In the genomic region with DNA sequence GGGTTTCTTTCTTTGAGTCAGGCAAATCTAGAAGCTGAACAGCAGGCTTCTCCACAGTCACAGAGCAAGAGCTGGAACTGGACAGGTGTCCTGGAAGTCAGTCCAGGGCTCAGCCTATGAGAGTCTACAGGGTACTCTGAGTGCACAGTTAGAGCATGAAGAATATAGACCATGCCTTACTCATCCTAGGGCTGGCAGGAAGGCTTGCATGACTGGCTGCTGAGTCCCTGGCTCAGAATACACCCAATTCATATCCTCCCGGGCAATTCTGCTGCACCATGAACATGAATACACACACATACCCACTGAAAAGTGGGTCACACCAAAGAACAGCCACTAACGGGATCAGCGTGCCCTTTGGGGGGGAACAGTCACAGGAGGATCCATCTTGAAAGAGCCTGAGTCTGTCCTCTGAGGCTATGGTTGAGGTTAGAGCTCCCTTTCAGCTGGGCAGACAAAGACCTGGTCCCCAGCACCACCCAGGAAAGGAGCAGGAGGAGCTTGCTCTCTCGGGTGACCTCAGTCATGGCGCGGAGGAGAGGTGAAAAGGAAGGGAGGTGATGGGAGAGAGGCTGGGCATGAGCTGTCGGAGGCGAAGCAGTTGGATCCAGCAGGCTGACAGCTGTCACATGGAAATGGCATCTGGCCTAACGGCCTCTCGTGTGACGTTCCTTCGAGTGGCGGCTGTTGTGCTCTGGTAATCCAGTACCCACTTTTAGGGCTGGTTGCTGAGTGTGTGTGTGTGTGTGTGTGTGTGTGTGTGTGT, we compare ENCODE assay signal across 11 mouse cellular contexts.
DNase-seq lines count a peak whose midpoint lies in the region.
"Had no signal": no experiment of that assay in that cellular context is flagged by ENCODE, and none has a peak within 500 bp of the region (broad histone marks: within the 10 kb centered on the region; RNA-seq: fewer than 3 reads in every experiment).

No protein-coding gene starts in this region.

- H3K9me3 ChIP-seq in midbrain, embryonic 10.5 days (replicated peaks): no peaks in the 10 kb centered on the region

- H3K4me1 ChIP-seq in midbrain, embryonic 10.5 days: peaks cover 72% of the 10 kb centered on the region

- peak; percentile 55 to 57 for DNase-seq in cerebellum, postnatal 14 days
- DNase-seq in cerebellum, postnatal 4 days (ENCODE audit: low spot score in 2 of 2): no peak
- DNase-seq in thymus, postnatal 0 days (ENCODE audit: low spot score): peak; percentile 18
- DNase-seq in thymus, postnatal 14 days: no peak
- DNase-seq in midbrain, embryonic 10.5 days (ENCODE audit: low spot score): no peak
- no peak for DNase-seq in right cerebral cortex, postnatal 14 days
- no peak for DNase-seq in adrenal gland, postnatal 4 days (ENCODE audit: low spot score in 2 of 2)
- DNase-seq in B cell, adult 2 months: no peak
- DNase-seq: right cerebral cortex, postnatal 25 days; thymus, adult 18-20 months had no signal

- H3K36me3 ChIP-seq in midbrain, embryonic 10.5 days: peaks cover 30% of the 10 kb centered on the region

- H3K27ac ChIP-seq in midbrain, embryonic 10.5 days (replicated peaks): peak overlapping the region; percentile 71
- H3K27ac ChIP-seq: macrophage had no signal

- no peaks in the 10 kb centered on the region for H3K27me3 ChIP-seq in midbrain, embryonic 10.5 days (ENCODE audit: low read depth, poor library complexity, severe bottlenecking)

- H3K4me3 ChIP-seq in midbrain, embryonic 10.5 days: no peak overlapping the region

- 77% methylated on average over 13 of the region's 13 CpGs for WGBS in midbrain, embryonic 10.5 days

Comparison
In these comparisons a context has a peak if more than half of its experiments do, and no peak if none do; other contexts are left out.
1. DNase-seq: peak in cerebellum, postnatal 14 days (2 of 2) and thymus, postnatal 0 days (single experiment); none in cerebellum, postnatal 4 days (0 of 2), thymus, postnatal 14 days (single experiment), midbrain, embryonic 10.5 days (single experiment), right cerebral cortex, postnatal 14 days (single experiment), adrenal gland, postnatal 4 days (0 of 2) and B cell, adult 2 months (0 of 2).